Mouse (Mus musculus) kidney, embryonic 16.5 days (tissue): ENCODE results near the gene Serpinb5. TPM values are rescaled to one million over a fixed set of nuclear protein-coding genes. Genes with fewer than 3 reads are reported as not detected.

Experiments used
- ATAC-seq: fragments of 200-750 bp; cut with Nextera tagmentation; 2 replicates; pipeline ENCODE4 v1.8.0; 2017; ENCODE audit warnings: moderate TSS enrichment; ENCODE audit not compliant: low FRiP score, low TSS enrichment
- H3K27ac ChIP-seq: fragments of 300-500 bp; sonication (generic); 2 replicates; pipeline ENCODE4 v1.5.1; 2014; ENCODE audit warnings: low read length
- H3K27me3 ChIP-seq: fragments of 300-500 bp; sonication (generic); 2 replicates; pipeline ENCODE4 v1.6.1; 2014; ENCODE audit warnings: low read length, control low read depth, mixed read lengths; ENCODE audit not compliant: insufficient read depth
- H3K36me3 ChIP-seq: fragments of 300-500 bp; sonication (generic); 2 replicates; pipeline ENCODE4 v1.6.1; 2014; ENCODE audit warnings: low read length, control low read depth, mixed read lengths; ENCODE audit not compliant: insufficient read depth
- H3K4me1 ChIP-seq: fragments of 300-500 bp; sonication (generic); 2 replicates; pipeline ENCODE4 v1.6.1; 2014; ENCODE audit warnings: low read length, control low read depth, mixed read lengths; ENCODE audit not compliant: insufficient read depth
- H3K4me2 ChIP-seq: fragments of 300-500 bp; sonication (generic); replicated peaks from 2 replicates; pipeline ENCODE4 v1.6.1; 2014; ENCODE audit warnings: low read depth, low read length
- H3K4me3 ChIP-seq: fragments of 300-500 bp; sonication (generic); 2 replicates; pipeline ENCODE4 v1.5.1; 2014; ENCODE audit warnings: mild to moderate bottlenecking, low read length
- H3K9ac ChIP-seq: fragments of 300-500 bp; sonication (generic); replicated peaks from 2 replicates; pipeline ENCODE4 v1.6.1; 2014; ENCODE audit warnings: low read length
- H3K9me3 ChIP-seq: fragments of 300-500 bp; sonication (generic); 2 replicates; pipeline ENCODE4 v1.6.1; 2016; ENCODE audit warnings: low read length, control low read depth
- WGBS: fragments of 180-500 bp; shearing (Covaris S2); extraction: QIAGEN DNeasy Blood & Tissue Kit; methylation state at CpG from one replicate; pipeline ENCODE4 v1.1.7; 2014; 5-methylcytosine and 5-hydroxymethylcytosine counted together
- polyA plus RNA-seq: library from polyadenylated mRNA; unstranded; fragments of >200 nt; fragmentation: Nextera tagmentation; extraction: Ambion mirVana; gene quantifications from 2 replicates; pipeline ENCODE4 v1.2.1, GENCODE M21; 2015

The Serpinb5 gene
- 0.20 TPM in 1 of 2 replicates, not detected in the other for polyA plus RNA-seq

- Histone ChIP-seq H3K27ac (no peak within 1 kb of the TSS), H3K4me3 (no peak within 1 kb of the TSS), H3K9me3 (no peaks in the 10 kb centered on the region), H3K4me2 (no peak within 1 kb of the TSS), H3K36me3 (no peaks in the 10 kb centered on the region), H3K9ac (no peak within 1 kb of the TSS), H3K4me1 (no peaks in the 10 kb centered on the region), H3K27me3 (no peaks in the 10 kb centered on the region)
- 60% methylated on average over 8 of the region's 8 CpGs for WGBS
- ATAC-seq, result no peak
Observed at GRCm38 (mm10) chr1:106860847-106861246, at the start of gene Serpinb5. Serpinb5 (plus strand) TSS chr1:106861173.

DNA sequence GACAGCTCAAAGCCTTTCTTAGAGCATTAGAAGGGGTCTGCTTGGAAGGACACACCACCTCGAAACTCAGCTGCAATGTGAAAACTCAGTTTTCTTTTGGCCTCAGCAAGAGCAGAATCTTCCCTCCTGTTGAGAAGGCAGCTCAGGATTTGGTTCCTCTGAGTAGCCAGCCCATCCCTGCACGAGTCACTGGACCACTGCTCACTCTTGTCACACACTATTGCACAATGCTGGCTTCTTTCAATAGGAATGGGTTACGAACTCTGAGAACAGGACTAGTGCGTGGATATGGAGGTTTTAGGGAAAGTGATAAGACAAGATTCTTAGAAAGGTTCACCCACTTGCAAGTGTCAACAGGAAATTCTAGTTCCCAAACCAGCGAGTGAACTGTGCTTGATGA lies 46.1 kb upstream of the Serpinb5 start:
- H3K4me2 ChIP-seq, result no peak overlapping the region
- WGBS, result 58% methylated on average over 5 of the region's 5 CpGs

GRCm38 (mm10) chr1:106815265-106815664 lies 45.7 kb upstream of the Serpinb5 start:
- Histone ChIP-seq H3K4me1 (no peaks in the 10 kb centered on the region), H3K9me3 (no peaks in the 10 kb centered on the region), H3K9ac (no peak overlapping the region), H3K27me3 (no peaks in the 10 kb centered on the region), H3K4me2 (no peak overlapping the region), H3K27ac (no peak overlapping the region), H3K36me3 (no peaks in the 10 kb centered on the region), H3K4me3 (no peak overlapping the region)
- 82% methylated on average over 6 of the region's 6 CpGs for WGBS
- no peak for ATAC-seq

More for the DNA sequence above, 46.1 kb upstream of the Serpinb5 start:
- no peak overlapping the region for H3K9ac ChIP-seq
- H3K4me1 ChIP-seq, result no peaks in the 10 kb centered on the region
- H3K27me3 ChIP-seq, result no peaks in the 10 kb centered on the region
- ATAC-seq, result no peak
- no peak overlapping the region for H3K4me3 ChIP-seq
- no peak overlapping the region for H3K27ac ChIP-seq
- no peaks in the 10 kb centered on the region for H3K36me3 ChIP-seq
- no peaks in the 10 kb centered on the region for H3K9me3 ChIP-seq

GRCm38 (mm10) chr1:106816766-106817165 lies 44.2 kb upstream of the Serpinb5 start:
- H3K4me1 ChIP-seq, result no peaks in the 10 kb centered on the region
- 87% methylated on average over 11 of the region's 11 CpGs for WGBS
- no peak for ATAC-seq

DNA sequence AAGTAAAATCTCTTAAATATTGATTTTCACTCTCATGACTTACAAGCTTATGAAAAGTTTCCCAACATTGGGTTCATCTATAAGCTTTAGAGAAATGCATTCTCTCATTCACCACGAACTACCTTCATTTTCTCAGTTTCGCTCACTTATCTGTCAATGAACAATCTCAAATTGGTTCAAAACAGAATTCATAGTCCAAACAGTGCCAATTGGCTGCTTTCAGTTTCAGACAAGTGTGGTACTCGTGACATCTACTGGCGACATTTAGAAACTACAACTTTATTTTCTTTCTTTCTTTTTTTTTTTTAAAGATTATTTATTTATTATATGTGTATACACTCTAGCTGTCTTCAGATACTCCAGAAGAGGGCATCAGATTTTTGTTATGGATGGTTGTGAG lies 42.6 kb upstream of the Serpinb5 start:
- no peak overlapping the region for H3K4me2 ChIP-seq
- no peak for ATAC-seq
- 18% methylated on average over 4 of the region's 4 CpGs for WGBS

More at GRCm38 (mm10) chr1:106816766-106817165, 44.2 kb upstream of the Serpinb5 start:
- Histone ChIP-seq H3K36me3 (no peaks in the 10 kb centered on the region), H3K9me3 (no peaks in the 10 kb centered on the region), H3K4me2 (no peak overlapping the region), H3K4me3 (no peak overlapping the region), H3K27ac (no peak overlapping the region), H3K9ac (no peak overlapping the region), H3K27me3 (no peaks in the 10 kb centered on the region)

GRCm38 (mm10) chr1:106822297-106822696 lies 38.7 kb upstream of the Serpinb5 start:
- Histone ChIP-seq H3K27me3 (no peaks in the 10 kb centered on the region), H3K4me2 (no peak overlapping the region), H3K9ac (no peak overlapping the region), H3K9me3 (no peaks in the 10 kb centered on the region), H3K4me3 (no peak overlapping the region), H3K27ac (no peak overlapping the region), H3K36me3 (no peaks in the 10 kb centered on the region), H3K4me1 (no peaks in the 10 kb centered on the region)
- WGBS, result 81% methylated on average over 3 of the region's 3 CpGs
- ATAC-seq, result no peak

More for the DNA sequence above, 42.6 kb upstream of the Serpinb5 start:
- Histone ChIP-seq H3K4me1 (no peaks in the 10 kb centered on the region), H3K4me3 (no peak overlapping the region), H3K9me3 (no peaks in the 10 kb centered on the region), H3K27me3 (no peaks in the 10 kb centered on the region), H3K36me3 (no peaks in the 10 kb centered on the region), H3K27ac (no peak overlapping the region), H3K9ac (no peak overlapping the region)

GRCm38 (mm10) chr1:106828784-106829183 lies 32.2 kb upstream of the Serpinb5 start:
- Histone ChIP-seq H3K27me3 (no peaks in the 10 kb centered on the region), H3K9me3 (no peaks in the 10 kb centered on the region), H3K4me3 (no peak overlapping the region), H3K4me2 (no peak overlapping the region), H3K4me1 (no peaks in the 10 kb centered on the region), H3K36me3 (no peaks in the 10 kb centered on the region), H3K9ac (no peak overlapping the region), H3K27ac (no peak overlapping the region)
- WGBS, result 48% methylated on average over 4 of the region's 4 CpGs
- ATAC-seq, result no peak

- ATAC-seq, result no peak
- no peaks in the 10 kb centered on the region for H3K4me1 ChIP-seq
- no peak overlapping the region for H3K4me3 ChIP-seq
- no peaks in the 10 kb centered on the region for H3K9me3 ChIP-seq
- WGBS, result 85% methylated on average over 6 of the region's 6 CpGs
- H3K27ac ChIP-seq, result no peak overlapping the region
- no peak overlapping the region for H3K9ac ChIP-seq
- H3K4me2 ChIP-seq, result no peak overlapping the region
- H3K36me3 ChIP-seq, result no peaks in the 10 kb centered on the region
- no peaks in the 10 kb centered on the region for H3K27me3 ChIP-seq
Observed at GRCm38 (mm10) chr1:106865543-106865942, 4.6 kb downstream of the Serpinb5 start.

DNA sequence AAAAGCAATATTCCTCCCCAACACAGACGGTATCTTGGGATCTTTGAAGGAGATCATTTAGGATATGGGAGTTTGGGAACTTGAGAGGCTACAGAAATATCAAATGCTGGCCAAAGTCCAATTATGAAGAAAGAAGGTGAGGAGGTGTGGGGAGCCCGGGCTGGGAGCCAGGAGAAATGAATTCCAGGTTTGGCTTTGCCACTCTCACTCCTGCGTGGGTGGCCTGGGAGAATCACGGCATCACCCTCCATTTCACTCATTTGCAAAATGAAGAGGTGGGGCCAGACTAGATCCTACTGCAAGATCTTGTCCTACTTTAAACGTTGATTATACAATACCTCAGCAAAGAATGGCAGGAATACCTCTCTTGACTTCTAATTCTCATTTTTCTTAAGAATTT lies 5.1 kb downstream of the Serpinb5 start:
- Histone ChIP-seq H3K4me3 (no peak overlapping the region), H3K36me3 (no peaks in the 10 kb centered on the region), H3K9me3 (no peaks in the 10 kb centered on the region), H3K27me3 (no peaks in the 10 kb centered on the region), H3K9ac (no peak overlapping the region), H3K4me1 (no peaks in the 10 kb centered on the region), H3K27ac (no peak overlapping the region), H3K4me2 (no peak overlapping the region)
- ATAC-seq, result no peak
- 59% methylated on average over 5 of the region's 5 CpGs for WGBS

- Histone ChIP-seq H3K27me3 (no peaks in the 10 kb centered on the region), H3K4me3 (no peak overlapping the region), H3K4me2 (no peak overlapping the region), H3K36me3 (no peaks in the 10 kb centered on the region), H3K27ac (no peak overlapping the region), H3K9me3 (no peaks in the 10 kb centered on the region), H3K4me1 (no peaks in the 10 kb centered on the region), H3K9ac (no peak overlapping the region)
- 80% methylated on average over 6 of the region's 6 CpGs for WGBS
- ATAC-seq, result no peak
Observed at GRCm38 (mm10) chr1:106866768-106867167, 5.8 kb downstream of the Serpinb5 start.
